Mouse (Mus musculus): ENCODE measurements around the gene Wtap. TPM values are rescaled to one million over a fixed set of nuclear protein-coding genes. Genes with fewer than 3 reads are reported as not detected.

Wtap gene
- polyA plus RNA-seq, 1 experiment from 2014 or later = 119 TPM

GRCm38 (mm10) chr17:12925703-12926180 lies 68.2 kb downstream of the Wtap start:
- no peaks in the 10 kb centered on the region for H3K4me1 ChIP-seq (ENCODE audit: control insufficient read depth, insufficient read depth, low read length)
- no peak overlapping the region for H3K9ac ChIP-seq (replicated peaks; ENCODE audit: low read depth, low read length)
- no peak overlapping the region for H3K4me3 ChIP-seq (ENCODE audit: low read depth, low read length)
- 86% methylated on average over 8 of the region's 8 CpGs for WGBS
- no peak overlapping the region for H3K4me2 ChIP-seq (ENCODE audit: low read depth, low read length)
- no peaks in the 10 kb centered on the region for H3K9me3 ChIP-seq (ENCODE audit: control insufficient read depth, low read length)
- H3K27me3 ChIP-seq (ENCODE audit: control insufficient read depth, insufficient read depth, low read length) = no peaks in the 10 kb centered on the region
- H3K36me3 ChIP-seq (ENCODE audit: control insufficient read depth, insufficient read depth, low read length) = peaks cover 48% of the 10 kb centered on the region
- no peak overlapping the region for H3K27ac ChIP-seq (ENCODE audit: low read depth, low read length)
- no peak for ATAC-seq (ENCODE audit: low read depth)

GRCm38 (mm10) chr17:12925001-12925400 lies 69.0 kb downstream of the Wtap start:
- H3K27me3 ChIP-seq (ENCODE audit: control insufficient read depth, insufficient read depth, low read length) = no peaks in the 10 kb centered on the region
- 95% methylated on average over 3 of the region's 3 CpGs for WGBS
- H3K36me3 ChIP-seq (ENCODE audit: control insufficient read depth, insufficient read depth, low read length) = peaks cover 56% of the 10 kb centered on the region
- ATAC-seq (ENCODE audit: low read depth) = no peak
- no peak overlapping the region for H3K27ac ChIP-seq (ENCODE audit: low read depth, low read length)
- no peak overlapping the region for H3K9ac ChIP-seq (replicated peaks; ENCODE audit: low read depth, low read length)
- H3K9me3 ChIP-seq (ENCODE audit: control insufficient read depth, low read length) = no peaks in the 10 kb centered on the region
- no peaks in the 10 kb centered on the region for H3K4me1 ChIP-seq (ENCODE audit: control insufficient read depth, insufficient read depth, low read length)
- H3K4me2 ChIP-seq (ENCODE audit: low read depth, low read length) = no peak overlapping the region
- no peak overlapping the region for H3K4me3 ChIP-seq (ENCODE audit: low read depth, low read length)

- 90% methylated on average over 1 of the region's 1 CpGs for WGBS
- H3K27ac ChIP-seq (ENCODE audit: low read depth, low read length) = no peak overlapping the region
- no peaks in the 10 kb centered on the region for H3K9me3 ChIP-seq (ENCODE audit: control insufficient read depth, low read length)
- H3K36me3 ChIP-seq (ENCODE audit: control insufficient read depth, insufficient read depth, low read length) = peaks cover 66% of the 10 kb centered on the region
- H3K4me2 ChIP-seq (ENCODE audit: low read depth, low read length) = no peak overlapping the region
- peaks cover 5% of the 10 kb centered on the region; the same call in 1 of the 2 replicates for H3K4me1 ChIP-seq (ENCODE audit: control insufficient read depth, insufficient read depth, low read length)
- H3K27me3 ChIP-seq (ENCODE audit: control insufficient read depth, insufficient read depth, low read length) = no peaks in the 10 kb centered on the region
- no peak overlapping the region for H3K4me3 ChIP-seq (ENCODE audit: low read depth, low read length)
- ATAC-seq (ENCODE audit: low read depth) = no peak
- no peak overlapping the region for H3K9ac ChIP-seq (replicated peaks; ENCODE audit: low read depth, low read length)
Observed at GRCm38 (mm10) chr17:12921073-12921472, 72.9 kb downstream of the Wtap start.

Other genes with a start within 250 kb of the Wtap start
- gene Igf2r, start 224.5 kb downstream of the Wtap start, polyA plus RNA-seq (2014; fragmentation: Nextera tagmentation; extraction: Ambion mirVana) = 9.6 and 14.8 TPM in 2 replicates
- 0.28 and 0.66 TPM in 2 replicates for gene Mas1, start 126.0 kb downstream of the Wtap start, polyA plus RNA-seq (2014; fragmentation: Nextera tagmentation; extraction: Ambion mirVana)
- not detected in 2 replicates for gene Mrgprh, start 118.1 kb downstream of the Wtap start, polyA plus RNA-seq (2014; fragmentation: Nextera tagmentation; extraction: Ambion mirVana)
- gene Pnldc1, start 83.9 kb downstream of the Wtap start, polyA plus RNA-seq (2014; fragmentation: Nextera tagmentation; extraction: Ambion mirVana) = 1.6 and 2.0 TPM in 2 replicates
- gene Tcp1, start 78.5 kb downstream of the Wtap start, polyA plus RNA-seq (2014; fragmentation: Nextera tagmentation; extraction: Ambion mirVana) = 375 and 416 TPM in 2 replicates
- 128 and 133 TPM in 2 replicates for gene Mrpl18, start 77.8 kb downstream of the Wtap start, polyA plus RNA-seq (2014; fragmentation: Nextera tagmentation; extraction: Ambion mirVana)
- 1.3 and 1.4 TPM in 2 replicates for gene Acat3, start 53.6 kb downstream of the Wtap start, polyA plus RNA-seq (2014; fragmentation: Nextera tagmentation; extraction: Ambion mirVana)
- 188 and 294 TPM in 2 replicates for gene Acat2, start 33.4 kb downstream of the Wtap start, polyA plus RNA-seq (2014; fragmentation: Nextera tagmentation; extraction: Ambion mirVana)
- 167 and 173 TPM in 2 replicates for gene Sod2, start 12.7 kb upstream of the Wtap start, polyA plus RNA-seq (2014; fragmentation: Nextera tagmentation; extraction: Ambion mirVana)
- gene Gpr31b, start 58.1 kb upstream of the Wtap start, polyA plus RNA-seq (2014; fragmentation: Nextera tagmentation; extraction: Ambion mirVana) = not detected in 2 replicates
- gene Tcp10b, start 66.9 kb upstream of the Wtap start, polyA plus RNA-seq (2014; fragmentation: Nextera tagmentation; extraction: Ambion mirVana) = 0.17 and 0.42 TPM in 2 replicates
- not detected in 2 replicates for gene Unc93a, start 137.6 kb upstream of the Wtap start, polyA plus RNA-seq (2014; fragmentation: Nextera tagmentation; extraction: Ambion mirVana)
- gene Smok2a, start 227.0 kb upstream of the Wtap start, polyA plus RNA-seq (2014; fragmentation: Nextera tagmentation; extraction: Ambion mirVana) = not detected in 2 replicates
- gene Smok2b, start 236.1 kb upstream of the Wtap start, polyA plus RNA-seq (2014; fragmentation: Nextera tagmentation; extraction: Ambion mirVana) = not detected in 2 replicates